Mouse (Mus musculus) lung, embryonic 16.5 days (tissue): Measurements from ENCODE around the gene Susd2. TPM values are rescaled to one million over a fixed set of nuclear protein-coding genes. Genes with fewer than 3 reads are reported as not detected.

Source experiments
- ATAC-seq: fragments of 200-750 bp; cut with Nextera tagmentation; 2 replicates; pipeline ENCODE4 v1.8.0; 2017; ENCODE audit warnings: low read depth, mild to moderate bottlenecking, moderate library complexity
- H3K27ac ChIP-seq: fragments of 300-500 bp; sonication (generic); 2 replicates; pipeline ENCODE4 v1.5.1; 2014; ENCODE audit warnings: mild to moderate bottlenecking, control low read depth, low read length
- H3K27me3 ChIP-seq: fragments of 300-500 bp; sonication (generic); 2 replicates; pipeline ENCODE4 v1.6.1; 2014; ENCODE audit warnings: low read depth, low read length, mixed read lengths; ENCODE audit not compliant: control insufficient read depth, insufficient read depth
- H3K36me3 ChIP-seq: fragments of 300-500 bp; sonication (generic); 2 replicates; pipeline ENCODE4 v1.6.1; 2014; ENCODE audit warnings: low read length; ENCODE audit not compliant: control insufficient read depth, insufficient read depth
- H3K4me1 ChIP-seq: fragments of 300-500 bp; sonication (generic); replicated peaks from 2 replicates; pipeline ENCODE4 v1.6.1; 2014; ENCODE audit warnings: low read length, mixed read lengths; ENCODE audit not compliant: control insufficient read depth, insufficient read depth
- H3K4me2 ChIP-seq: fragments of 300-500 bp; sonication (generic); 2 replicates; pipeline ENCODE4 v1.6.1; 2014; ENCODE audit warnings: low read depth, low read length, control low read depth
- H3K4me3 ChIP-seq: fragments of 300-500 bp; sonication (generic); 2 replicates; pipeline ENCODE4 v1.5.1; 2014; ENCODE audit warnings: mild to moderate bottlenecking, low read length, control low read depth
- H3K9ac ChIP-seq: fragments of 300-500 bp; sonication (generic); 2 replicates; pipeline ENCODE4 v1.6.1; 2014; ENCODE audit warnings: low read length, control low read depth
- H3K9me3 ChIP-seq: fragments of 300-500 bp; sonication (generic); 2 replicates; pipeline ENCODE4 v1.6.1; 2016; ENCODE audit warnings: low read length; ENCODE audit not compliant: control insufficient read depth
- WGBS: fragments of 180-500 bp; shearing (Covaris S2); extraction: QIAGEN DNeasy Blood & Tissue Kit; methylation state at CpG from one replicate; pipeline ENCODE4 v1.1.7; 2014; 5-methylcytosine and 5-hydroxymethylcytosine counted together
- polyA plus RNA-seq: library from polyadenylated mRNA; unstranded; fragments of >200 nt; fragmentation: Nextera tagmentation; extraction: Ambion mirVana; gene quantifications from 2 replicates; pipeline ENCODE4 v1.2.1, GENCODE M21; 2015

Gene Susd2
- polyA plus RNA-seq, 1 experiment from 2014 or later: 11.0 TPM

GRCm38 (mm10) chr10:75676819-75677565 lies 33.2 kb upstream of the Susd2 start:
- Histone ChIP-seq H3K4me2 (peak overlapping the region; percentile 32), H3K9ac (peak overlapping the region; percentile 47), H3K27ac (peak overlapping the region; percentile 95), H3K4me3 (no peak overlapping the region), H3K9me3 (no peaks in the 10 kb centered on the region), H3K27me3 (no peaks in the 10 kb centered on the region), H3K36me3 (no peaks in the 10 kb centered on the region), H3K4me1 (peaks cover 36% of the 10 kb centered on the region)
- 40% methylated on average over 7 of the region's 7 CpGs for WGBS
- ATAC-seq: peak; percentile 77

GRCm38 (mm10) chr10:75676286-75676685 lies 32.5 kb upstream of the Susd2 start:
- H3K4me2 ChIP-seq: peak overlapping the region; percentile 25; the same call in 1 of the 2 replicates
- 57% methylated on average over 2 of the region's 2 CpGs for WGBS
- no peaks in the 10 kb centered on the region for H3K36me3 ChIP-seq
- H3K27me3 ChIP-seq: no peaks in the 10 kb centered on the region
- ATAC-seq: peak; percentile 6; the same call in 1 of the 2 replicates
- H3K9ac ChIP-seq: no peak overlapping the region
- H3K4me1 ChIP-seq: peaks cover 36% of the 10 kb centered on the region
- H3K4me3 ChIP-seq: no peak overlapping the region
- H3K27ac ChIP-seq: peak overlapping the region; percentile 95
- no peaks in the 10 kb centered on the region for H3K9me3 ChIP-seq

- Histone ChIP-seq H3K36me3 (no peaks in the 10 kb centered on the region), H3K4me2 (no peak overlapping the region), H3K4me1 (peaks cover 36% of the 10 kb centered on the region), H3K9ac (no peak overlapping the region), H3K27me3 (no peaks in the 10 kb centered on the region), H3K27ac (peak overlapping the region; percentile 1; the same call in 1 of the 2 replicates), H3K4me3 (no peak overlapping the region), H3K9me3 (no peaks in the 10 kb centered on the region)
- ATAC-seq: no peak
- WGBS: 81% methylated on average over 8 of the region's 8 CpGs
Observed at GRCm38 (mm10) chr10:75675594-75675993, 31.8 kb upstream of the Susd2 start.

- no peak for ATAC-seq
- WGBS: 100% methylated on average over 1 of the region's 1 CpGs
- Histone ChIP-seq H3K27me3 (no peaks in the 10 kb centered on the region), H3K4me3 (no peak overlapping the region), H3K4me2 (no peak overlapping the region), H3K27ac (no peak overlapping the region), H3K36me3 (no peaks in the 10 kb centered on the region), H3K4me1 (peaks cover 9% of the 10 kb centered on the region), H3K9me3 (no peaks in the 10 kb centered on the region), H3K9ac (no peak overlapping the region)
Observed at GRCm38 (mm10) chr10:75669936-75670335, 26.1 kb upstream of the Susd2 start.

- WGBS: 0% methylated on average over 22 of the region's 23 CpGs
- H3K36me3 ChIP-seq: no peaks in the 10 kb centered on the region
- H3K4me1 ChIP-seq: peaks cover 9% of the 10 kb centered on the region
- peak overlapping the region; percentile 81 for H3K27ac ChIP-seq
- peak overlapping the region; percentile 73 for H3K9ac ChIP-seq
- H3K27me3 ChIP-seq: no peaks in the 10 kb centered on the region
- H3K4me3 ChIP-seq: peak overlapping the region; percentile 60
- peak; percentile 89 for ATAC-seq
- no peaks in the 10 kb centered on the region for H3K9me3 ChIP-seq
- peak overlapping the region; percentile 84 for H3K4me2 ChIP-seq
Observed at GRCm38 (mm10) chr10:75667911-75668270, 24.1 kb upstream of the Susd2 start.

GRCm38 (mm10) chr10:75667115-75667910 lies 23.5 kb upstream of the Susd2 start:
- peak; percentile 81 for ATAC-seq
- Histone ChIP-seq H3K4me2 (peak overlapping the region; percentile 84), H3K27ac (peak overlapping the region; percentile 81), H3K27me3 (no peaks in the 10 kb centered on the region), H3K4me3 (peak overlapping the region; percentile 60), H3K4me1 (peaks cover 9% of the 10 kb centered on the region), H3K9me3 (no peaks in the 10 kb centered on the region), H3K36me3 (no peaks in the 10 kb centered on the region), H3K9ac (peak overlapping the region; percentile 73)
- under 1% methylated on average over 62 of the region's 63 CpGs for WGBS

GRCm38 (mm10) chr10:75666451-75667030 lies 22.7 kb upstream of the Susd2 start:
- H3K9ac ChIP-seq: peak overlapping the region; percentile 73
- H3K27ac ChIP-seq: peak overlapping the region; percentile 81
- H3K9me3 ChIP-seq: no peaks in the 10 kb centered on the region
- peaks cover 9% of the 10 kb centered on the region for H3K4me1 ChIP-seq
- no peaks in the 10 kb centered on the region for H3K27me3 ChIP-seq
- 33% methylated on average over 4 of the region's 4 CpGs for WGBS
- no peak for ATAC-seq
- peak overlapping the region; percentile 84 for H3K4me2 ChIP-seq
- H3K36me3 ChIP-seq: no peaks in the 10 kb centered on the region
- H3K4me3 ChIP-seq: peak overlapping the region; percentile 60

GRCm38 (mm10) chr10:75664673-75665270 lies 21.0 kb upstream of the Susd2 start:
- H3K4me1 ChIP-seq: peaks cover 9% of the 10 kb centered on the region
- no peak for ATAC-seq
- H3K4me3 ChIP-seq: no peak overlapping the region
- no peak overlapping the region for H3K4me2 ChIP-seq
- H3K36me3 ChIP-seq: no peaks in the 10 kb centered on the region
- no peak overlapping the region for H3K27ac ChIP-seq
- no peaks in the 10 kb centered on the region for H3K27me3 ChIP-seq
- 82% methylated on average over 6 of the region's 6 CpGs for WGBS
- no peaks in the 10 kb centered on the region for H3K9me3 ChIP-seq
- H3K9ac ChIP-seq: no peak overlapping the region

GRCm38 (mm10) chr10:75662575-75662974 lies 18.8 kb upstream of the Susd2 start:
- H3K36me3 ChIP-seq: no peaks in the 10 kb centered on the region; the same call in none of the 2 replicates
- WGBS: 82% methylated on average over 4 of the region's 4 CpGs
- peaks cover 9% of the 10 kb centered on the region for H3K4me1 ChIP-seq

More at GRCm38 (mm10) chr10:75662575-75662974, 18.8 kb upstream of the Susd2 start:
- Histone ChIP-seq H3K9ac (no peak overlapping the region), H3K27ac (no peak overlapping the region), H3K4me3 (no peak overlapping the region), H3K4me2 (no peak overlapping the region), H3K27me3 (no peaks in the 10 kb centered on the region), H3K9me3 (no peaks in the 10 kb centered on the region)
- ATAC-seq: no peak
